Mouse (Mus musculus) megakaryocyte-erythroid progenitor cell, adult 5-6 weeks (primary cell): ENCODE measurements around the gene Plvap. TPM values are rescaled to one million over a fixed set of nuclear protein-coding genes. Genes with fewer than 3 reads are reported as not detected.
"Not testable (repeated sequence)": the region's sequence is repeated elsewhere in the genome, so short reads cannot be mapped to it uniquely, and the experiment has no call there.

ENCODE experiments used
- ATAC-seq: replicated peaks from 2 replicates; pipeline ENCODE4 v1.8.0; 2016; ENCODE audit warnings: mild to moderate bottlenecking, inconsistent platforms; ENCODE audit not compliant: severe bottlenecking, poor library complexity, low FRiP score, low TSS enrichment
- total RNA-seq, 2 experiments: library from RNA; stranded (forward) in 1 of 2; stranded (reverse) in 1 of 2; fragments of 200-1000, 215-1000 nt in 1 of 2; fragments of >200 nt in 1 of 2; fragmentation: Nextera tagmentation in 1 of 2; gene quantifications; 2 replicates each; pipeline ENCODE4 v1.2.3; 2014 to 2017

Gene Plvap
- total RNA-seq (2014; fragmentation: Nextera tagmentation) (7.2 and 8.9 TPM in 2 replicates), total RNA-seq (2017) (6.9 and 9.3 TPM in 2 replicates)

DNA sequence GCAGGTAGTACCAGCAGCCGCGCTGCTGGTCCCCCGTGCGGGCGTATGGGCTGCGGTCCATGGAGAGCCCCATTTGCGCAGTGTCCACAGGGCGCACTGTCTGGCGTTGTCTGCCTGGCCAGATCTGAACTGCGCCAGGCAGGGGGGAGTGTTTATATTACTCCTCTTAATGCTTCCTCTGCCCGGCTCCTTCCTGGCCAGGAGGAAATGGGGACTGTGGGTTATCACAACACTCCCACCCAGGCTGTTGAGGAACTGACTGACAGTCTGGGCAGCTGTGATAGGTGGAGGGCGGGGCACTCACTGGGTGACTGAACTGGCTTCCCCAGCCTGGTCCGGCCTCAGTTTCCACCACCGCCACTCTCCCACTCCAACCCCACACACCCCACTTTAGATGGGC lies at the start of gene Plvap:
Gene Plvap (minus strand): TSS at position 109 of the 400 bp plus-strand sequence.
- peak; percentile 92 for ATAC-seq

DNA sequence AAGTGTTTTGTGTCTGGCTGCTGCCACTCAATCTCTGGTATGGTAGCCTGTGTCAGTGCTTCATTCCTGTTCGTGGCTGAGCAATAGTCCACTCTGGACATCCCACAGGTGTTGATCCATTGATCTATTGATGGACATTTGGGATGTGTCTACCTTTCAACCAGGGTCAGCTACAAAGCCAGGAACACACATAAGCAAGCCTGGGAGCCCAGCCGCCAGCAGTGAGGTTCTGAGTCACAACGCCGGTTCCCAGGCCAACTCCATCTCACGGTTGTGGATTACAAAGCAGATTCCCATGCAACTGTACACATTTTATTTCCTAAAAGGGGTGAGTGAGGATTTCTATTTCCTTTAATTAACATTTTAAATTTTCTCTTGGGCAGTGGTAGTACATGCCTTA lies 49.2 kb upstream of the Plvap start:
- no peak for ATAC-seq

DNA sequence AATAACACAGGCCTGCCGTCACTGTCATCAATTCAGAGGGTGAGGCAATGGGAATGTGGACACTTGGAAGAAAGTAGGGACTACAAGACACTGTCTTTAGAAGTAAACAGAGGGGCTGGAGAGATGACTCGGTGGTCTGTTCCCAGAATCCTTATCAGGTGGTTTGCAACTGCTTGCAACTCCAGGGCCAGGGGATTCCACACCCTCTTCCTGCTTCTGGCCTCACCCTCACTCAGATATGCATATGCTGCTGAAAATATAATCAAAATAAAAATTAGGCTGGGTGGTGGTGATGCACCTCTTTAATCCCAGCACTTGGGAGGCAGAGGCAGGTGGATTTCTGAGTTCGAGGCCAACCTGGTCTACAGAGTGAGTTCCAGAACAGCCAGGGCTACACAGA lies 48.5 kb upstream of the Plvap start:
- ATAC-seq = no peak

DNA sequence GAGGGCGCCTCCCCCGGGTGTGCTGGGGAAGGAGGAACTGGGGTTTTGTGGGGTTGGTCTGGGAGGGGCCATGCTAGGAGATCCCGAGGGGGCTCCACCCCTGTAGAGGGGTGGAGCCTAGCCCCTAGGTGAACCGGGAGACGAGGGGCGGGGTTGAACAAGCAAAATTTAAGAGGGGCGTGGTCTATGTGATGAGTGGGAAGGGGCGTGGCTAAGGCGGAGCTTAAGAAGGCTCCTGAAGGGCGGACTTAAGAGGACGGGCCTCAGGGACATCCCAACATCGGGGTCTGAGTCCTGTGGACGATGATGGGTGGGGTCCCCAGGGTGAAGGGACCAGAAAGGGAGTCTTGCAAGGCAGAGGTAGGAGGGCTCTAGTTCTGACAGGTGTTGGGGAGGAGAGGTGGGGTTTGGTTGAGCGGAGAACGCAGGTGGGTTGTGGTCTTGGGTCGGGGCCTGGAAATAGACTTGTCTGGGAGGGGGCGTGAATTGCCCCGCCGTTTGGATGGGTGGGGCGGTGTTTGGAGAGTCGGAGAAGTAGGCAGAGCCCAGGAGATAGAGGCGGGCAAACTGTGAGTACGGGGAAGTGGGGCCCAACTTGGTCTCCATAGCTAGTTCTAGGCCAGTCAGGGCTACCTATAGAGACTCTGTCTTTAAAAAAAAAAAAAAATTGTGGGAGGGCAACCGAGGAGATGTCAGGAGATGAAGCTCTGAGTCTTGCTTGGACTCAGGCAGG lies 47.6 kb upstream of the Plvap start:
- peak; percentile 58 for ATAC-seq

DNA sequence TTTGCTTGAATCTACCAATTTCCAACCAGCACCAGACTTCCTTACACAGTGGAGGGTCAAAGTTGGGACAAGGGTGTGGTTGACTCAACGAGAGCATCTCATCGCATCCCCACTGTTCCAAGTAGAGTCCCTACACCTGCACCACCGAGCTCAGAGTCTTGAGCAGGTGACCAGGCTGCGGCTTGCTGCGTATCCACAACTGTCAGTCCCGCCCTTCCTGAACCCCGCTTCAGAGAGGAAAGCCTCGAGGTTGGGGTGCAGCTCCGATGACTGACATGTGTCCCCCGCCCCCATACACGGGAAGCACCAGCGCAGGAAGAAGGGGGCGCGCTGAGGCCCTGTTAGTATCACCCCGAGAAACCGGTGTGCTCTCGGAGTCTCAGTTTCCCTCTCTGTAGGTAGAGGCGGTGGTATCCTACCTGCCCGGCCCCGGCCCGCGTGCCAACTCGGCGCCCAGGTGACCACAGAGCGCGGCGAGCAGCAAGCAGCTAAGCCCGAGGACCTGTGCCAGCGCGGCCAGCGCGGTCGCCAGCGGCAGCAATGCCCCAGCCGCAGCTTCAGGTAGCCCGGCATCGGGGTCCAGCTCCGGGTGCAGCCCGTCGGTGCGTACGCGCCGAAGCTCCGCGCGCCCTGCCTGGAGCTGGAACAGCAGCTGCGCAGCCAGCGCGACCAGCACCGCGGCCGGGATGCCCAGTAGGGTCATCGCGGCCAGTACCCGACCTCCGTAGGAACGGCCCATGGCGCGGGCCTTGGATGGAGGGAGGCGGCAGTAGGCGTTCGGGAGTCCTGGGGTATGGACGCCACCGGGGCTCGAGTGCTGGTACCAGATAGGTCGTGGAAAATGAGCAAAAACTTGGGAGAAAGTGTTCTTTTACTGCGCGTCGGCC lies 46.8 kb upstream of the Plvap start, which contains the start of gene Tmem221:
Gene Tmem221 (minus strand): TSS at position 801 of the 887 bp plus-strand sequence.
- 0 out of 2 replicates have a peak, but pooled peaks have one; percentile 1 for ATAC-seq

DNA sequence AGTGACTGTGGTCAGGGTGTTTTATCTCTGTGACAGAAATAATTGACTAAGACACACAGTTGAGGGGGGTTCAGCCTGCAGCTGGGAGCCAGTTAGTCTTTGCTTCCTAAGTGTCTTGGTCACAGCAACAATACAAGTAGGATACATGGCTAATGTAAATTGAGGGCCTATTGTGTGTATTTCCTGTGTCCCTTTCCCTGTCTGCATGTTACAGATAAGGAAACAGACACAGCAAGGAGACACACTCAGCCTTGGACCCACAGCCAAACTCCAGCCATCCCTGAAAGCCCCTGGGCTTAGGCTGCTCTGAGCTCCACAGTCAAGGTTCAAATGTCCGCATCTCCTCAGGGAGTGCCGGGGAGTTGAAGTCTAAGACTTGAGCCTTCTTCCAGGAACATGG lies 43.1 kb upstream of the Plvap start:
- ATAC-seq = no peak; the same call in 1 of the 2 replicates

DNA sequence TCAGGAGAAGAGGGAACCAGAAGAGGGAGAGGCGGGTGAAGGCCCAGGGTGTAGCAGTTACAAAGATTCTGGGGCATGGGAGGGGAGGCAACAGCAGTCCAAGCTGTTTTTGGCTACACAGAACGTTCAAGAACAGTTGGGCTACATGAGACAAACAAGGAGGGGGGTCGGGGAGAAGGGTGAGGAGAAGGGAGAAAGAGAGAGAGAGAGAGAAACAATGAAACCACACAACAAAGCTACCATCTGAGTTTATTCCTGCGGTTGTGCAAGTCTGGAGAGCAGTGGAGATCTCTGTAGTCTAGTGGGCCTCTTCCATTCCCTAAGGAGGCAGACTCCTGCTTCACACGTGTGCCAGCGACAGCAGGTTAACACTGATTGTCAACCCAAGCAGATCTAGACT lies 42.4 kb upstream of the Plvap start:
- ATAC-seq = no peak

DNA sequence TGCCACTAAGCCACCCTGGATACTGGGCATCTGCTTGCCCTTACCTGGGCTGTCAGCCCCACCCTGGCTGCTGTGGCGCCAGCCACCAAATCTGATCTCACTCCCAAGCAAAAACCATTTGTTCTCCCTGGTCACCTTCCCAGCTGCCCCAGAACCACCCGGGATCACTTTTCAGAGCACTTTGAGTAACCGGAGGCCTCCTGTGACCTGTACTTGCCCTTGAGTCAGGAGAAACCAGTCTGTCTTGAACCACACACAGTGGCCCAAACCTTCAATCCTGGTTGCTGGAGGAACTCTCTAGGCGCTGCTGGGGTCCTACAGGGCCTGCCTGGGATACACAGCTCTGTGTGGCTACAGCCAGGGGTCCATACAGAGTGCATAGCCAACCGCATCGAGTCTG lies 41.2 kb upstream of the Plvap start:
- ATAC-seq = no peak

DNA sequence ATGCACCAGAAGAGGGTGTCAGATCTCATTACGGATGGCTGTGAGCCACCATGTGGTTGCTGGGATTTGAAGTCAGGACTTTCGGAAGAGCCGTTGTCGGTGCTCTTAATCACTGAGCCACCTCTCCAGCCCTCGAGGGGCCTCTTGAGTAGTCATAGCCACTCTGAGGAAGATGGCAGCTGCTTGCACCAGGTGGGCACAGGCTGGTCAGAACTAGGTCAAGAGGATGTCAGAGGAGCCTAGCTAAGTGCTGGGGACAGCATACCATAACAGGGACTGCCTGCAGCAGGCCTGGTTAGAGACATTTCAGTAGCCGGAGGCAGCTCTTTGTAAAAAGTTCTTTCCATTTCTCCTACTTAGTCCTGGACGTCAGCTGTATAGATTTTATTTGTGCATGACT lies 39.2 kb upstream of the Plvap start:
- ATAC-seq = no peak

DNA sequence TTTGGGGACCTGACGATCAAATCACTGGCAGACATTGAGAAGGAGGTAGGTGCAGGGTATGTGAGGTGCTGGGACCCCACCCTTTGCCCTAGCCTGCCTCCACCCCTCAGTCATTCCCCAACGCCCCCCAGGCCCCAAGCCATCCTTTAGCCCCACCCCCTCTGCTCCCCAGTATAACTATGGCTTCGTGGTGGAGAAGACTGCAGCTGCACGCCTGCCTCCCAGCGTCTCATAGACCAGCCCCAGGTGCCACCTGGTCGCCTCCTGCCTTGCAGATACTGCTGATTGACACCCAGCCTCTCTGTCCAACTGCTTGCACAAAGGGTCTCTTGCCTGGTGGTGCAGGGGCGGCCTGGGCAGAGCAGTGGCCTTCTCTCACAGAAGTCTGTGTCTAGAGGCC lies 36.0 kb upstream of the Plvap start:
- ATAC-seq = no peak

DNA sequence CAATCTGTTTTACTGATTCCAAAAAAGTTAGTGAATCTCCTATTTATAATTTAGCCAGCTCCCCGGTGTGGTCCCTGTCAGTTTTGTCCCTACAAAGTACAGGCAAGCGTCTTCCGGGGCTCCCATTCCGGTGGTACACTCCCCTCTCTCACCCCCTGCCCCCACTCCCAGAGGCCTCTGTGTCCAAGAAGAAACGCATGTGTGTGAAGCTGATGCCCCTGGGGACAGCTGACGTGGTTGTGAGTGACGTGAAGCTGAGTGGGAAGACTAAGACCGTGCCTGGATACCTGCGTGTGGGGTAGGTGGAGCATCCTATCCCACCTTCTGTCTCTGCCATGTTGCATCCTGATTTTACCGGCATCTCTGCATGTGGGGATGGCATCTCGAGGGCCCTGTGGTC lies 33.5 kb upstream of the Plvap start:
- ATAC-seq = no peak

DNA sequence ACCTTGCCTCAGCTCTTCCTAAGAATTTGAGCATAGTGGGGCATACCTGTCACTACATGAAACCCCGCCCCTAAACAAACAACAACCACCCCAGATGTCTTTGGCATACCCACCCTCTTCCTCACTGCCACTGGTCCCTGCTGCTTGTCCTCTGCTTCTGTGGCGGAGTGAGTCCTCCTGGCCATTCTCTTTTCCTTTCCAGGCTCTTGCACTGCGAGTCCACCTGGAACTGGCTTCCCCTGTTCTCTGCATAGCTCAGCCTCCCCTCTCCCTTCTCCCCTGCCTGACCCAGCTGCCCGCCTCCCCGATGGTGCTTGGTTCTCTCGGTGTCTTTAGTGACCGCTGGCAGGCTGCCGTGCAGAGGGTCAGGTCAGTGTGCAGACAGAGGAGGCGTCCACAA lies 32.2 kb upstream of the Plvap start:
- ATAC-seq = no peak

DNA sequence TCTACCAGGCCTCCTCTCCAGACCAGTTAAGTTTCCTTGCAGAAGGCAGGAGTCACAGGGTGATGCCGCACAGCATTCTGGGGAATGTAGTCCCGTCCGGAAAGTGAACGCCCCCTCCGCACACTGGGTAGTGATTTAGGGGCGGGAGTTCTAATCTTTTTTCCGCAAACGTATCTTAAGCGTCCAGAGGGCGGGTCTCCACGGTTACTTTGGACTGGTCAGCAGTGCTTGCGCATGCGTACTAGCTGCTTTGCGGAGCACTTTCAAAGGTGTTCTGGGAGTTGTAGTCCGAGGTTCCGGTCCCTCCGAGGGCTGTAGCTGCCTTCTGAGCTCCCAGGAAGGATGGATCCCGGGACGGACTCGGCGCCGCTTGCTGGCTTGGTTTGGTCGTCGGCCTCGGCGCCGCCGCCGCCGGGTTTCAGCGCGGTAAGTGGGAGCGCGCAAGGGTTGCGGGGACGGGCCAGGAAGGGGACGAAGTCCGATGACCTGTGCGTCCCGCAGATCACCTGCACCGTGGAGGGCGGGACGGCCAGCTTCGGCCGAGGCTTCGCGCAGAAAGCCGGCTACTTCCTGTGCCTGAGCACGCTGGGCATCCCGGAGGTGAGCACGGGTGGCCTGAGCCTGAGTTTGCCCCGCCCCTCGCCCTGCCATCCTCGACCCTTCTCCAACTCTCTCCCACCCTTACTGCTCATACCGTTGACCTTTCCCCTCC lies 31.2 kb upstream of the Plvap start, which contains the start of gene Mvb12a:
Gene Mvb12a (plus strand): TSS at position 291 of the 712 bp plus-strand sequence.
- peak; percentile 94 for ATAC-seq

DNA sequence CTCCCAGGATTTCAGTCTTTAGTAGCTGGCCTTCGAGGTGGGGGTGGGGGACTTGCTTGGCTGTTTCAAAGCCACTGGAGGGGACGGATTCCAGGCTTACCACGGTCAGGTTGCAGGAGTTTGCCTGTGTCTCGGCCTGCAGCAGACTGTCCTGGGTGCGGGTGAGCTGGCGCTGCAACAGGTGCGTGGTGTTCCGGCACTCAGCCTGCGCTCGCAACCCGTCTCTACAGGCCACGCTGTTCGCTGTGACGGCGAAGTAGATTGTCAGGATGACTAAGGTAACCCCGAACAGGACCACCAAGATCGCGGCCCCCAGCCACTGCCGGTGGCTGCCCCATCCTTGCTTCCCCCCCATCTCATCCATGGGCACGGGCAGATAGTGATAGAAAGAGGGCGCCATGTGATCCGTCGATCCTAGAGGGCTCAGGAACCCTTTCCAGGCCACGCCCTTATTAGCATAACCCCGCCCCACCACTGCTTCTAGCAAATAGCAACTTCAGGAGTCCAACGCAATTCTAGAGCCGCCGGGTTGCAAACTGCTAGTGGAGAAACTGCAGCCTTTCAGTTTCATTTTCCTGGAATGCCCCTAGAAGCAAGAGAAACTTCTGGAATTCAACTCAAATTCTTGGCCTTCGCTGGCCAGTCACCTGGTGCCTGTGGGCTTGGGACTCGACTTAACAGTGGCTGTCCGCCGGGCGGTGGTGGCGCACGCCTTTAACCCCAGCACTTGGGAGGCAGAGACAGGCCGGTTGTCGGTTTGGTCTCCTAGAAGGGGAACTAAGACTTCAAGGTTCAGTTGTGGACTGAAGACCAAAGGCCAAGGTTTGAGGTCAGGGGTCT lies 25.7 kb upstream of the Plvap start, which contains the start of gene Bst2:
Gene Bst2 (minus strand): TSS at position 429 of the 840 bp plus-strand sequence.
- ATAC-seq = peak; percentile 96

DNA sequence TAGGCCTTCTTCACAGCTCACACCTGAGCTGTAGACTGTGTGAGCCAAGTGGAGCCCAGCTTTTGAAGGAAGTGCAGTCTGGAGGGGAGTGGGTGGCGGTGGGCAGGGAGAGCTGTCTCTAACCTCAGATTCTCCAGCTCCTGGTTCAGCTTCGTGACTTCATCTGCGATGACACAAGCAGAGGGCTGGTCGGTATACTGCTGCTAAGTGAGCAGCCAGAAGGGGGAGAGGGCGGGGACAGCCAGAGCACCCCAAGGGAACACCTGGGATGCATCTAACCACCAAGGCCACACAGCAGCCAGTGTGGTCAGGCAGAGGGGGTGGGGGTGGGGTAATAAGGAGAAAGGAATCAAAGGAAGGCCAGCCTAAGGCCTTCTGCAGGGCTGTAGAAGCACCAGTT lies 24.1 kb upstream of the Plvap start:
- ATAC-seq = no peak

DNA sequence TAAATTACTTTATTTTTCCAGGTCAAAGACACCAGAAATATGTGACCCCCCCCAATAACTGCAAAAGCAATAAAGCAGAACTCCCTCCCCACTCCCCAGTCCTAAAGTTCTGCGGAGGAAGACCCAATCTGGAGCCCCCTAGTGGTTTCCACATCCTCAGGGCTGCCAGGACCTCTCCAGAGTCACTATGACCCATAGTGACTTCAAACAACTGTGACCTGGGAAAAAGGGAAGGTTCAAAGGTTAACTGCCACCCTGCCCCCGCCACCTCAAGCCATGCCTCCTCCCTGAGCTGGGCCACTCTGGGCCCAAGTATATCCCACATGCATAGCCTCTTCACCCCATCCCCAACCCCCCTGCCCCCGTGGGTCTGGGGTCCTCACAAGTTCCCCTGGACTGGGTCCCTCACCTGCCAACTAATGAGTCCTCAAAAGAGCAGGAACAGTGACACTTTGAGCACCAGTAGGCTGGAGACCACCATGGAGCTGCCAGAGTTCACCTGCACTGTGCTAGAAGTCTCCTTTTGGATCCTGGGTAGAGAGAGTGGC lies 22.8 kb upstream of the Plvap start:
- no peak for ATAC-seq

DNA sequence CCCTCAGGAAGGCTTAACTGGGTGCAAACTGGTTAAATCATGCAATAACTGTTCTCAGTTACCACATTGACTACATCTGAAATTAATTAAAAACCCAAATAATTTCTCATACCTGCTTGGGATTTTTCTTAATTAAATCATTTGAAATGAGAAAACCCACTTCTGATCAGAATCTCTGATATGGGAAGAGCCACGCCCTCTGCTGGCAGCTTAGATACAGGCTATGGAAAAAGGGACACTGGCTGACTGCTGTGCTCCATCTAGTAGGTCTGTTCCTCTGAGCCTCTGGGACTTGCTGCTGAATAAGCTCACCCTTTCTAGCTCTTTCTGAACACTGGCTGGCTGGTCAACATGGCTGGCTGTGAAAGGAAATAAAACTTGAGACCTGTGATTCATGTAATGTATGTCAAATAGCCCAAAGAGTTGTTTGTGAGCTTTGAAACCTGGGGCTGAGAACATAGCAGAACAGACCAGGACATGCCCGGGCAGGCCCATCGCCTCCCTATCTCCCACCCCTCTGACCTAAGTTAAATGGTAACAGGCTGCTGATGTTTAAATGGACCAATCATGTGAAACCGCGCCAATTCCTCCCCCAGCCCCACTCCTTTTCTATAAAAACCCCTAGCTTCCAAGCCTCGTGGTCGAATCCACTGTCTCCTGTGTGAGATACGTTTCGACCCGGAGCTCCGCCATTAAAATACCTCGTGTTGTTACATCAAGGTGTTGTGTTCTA lies 19.3 kb upstream of the Plvap start:
- not testable (repeated sequence) for ATAC-seq
